Mouse (Mus musculus): ENCODE data around the gene Plxna4.

Plxna4 gene

DNA sequence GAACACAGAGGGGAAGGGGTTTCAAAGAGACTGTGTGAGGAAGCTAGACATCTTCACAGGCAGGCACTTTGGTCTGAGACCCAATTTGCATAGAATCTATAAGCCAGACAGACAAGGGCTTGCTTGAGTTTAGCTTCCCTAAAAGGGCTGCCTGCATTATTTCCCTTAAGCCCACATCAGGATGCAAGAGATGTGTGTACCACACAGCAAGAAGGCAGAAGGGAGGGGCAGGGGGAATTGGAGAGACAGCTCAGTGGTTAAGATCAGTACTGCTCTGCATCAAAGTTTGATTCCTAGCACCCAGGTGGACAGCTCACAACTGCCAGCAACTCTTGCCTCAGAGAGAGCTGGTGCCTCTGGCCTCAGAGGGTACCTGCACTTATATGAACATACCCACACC is 256.7 kb downstream of the Plxna4 start:
- DNase-seq = no peak

DNA sequence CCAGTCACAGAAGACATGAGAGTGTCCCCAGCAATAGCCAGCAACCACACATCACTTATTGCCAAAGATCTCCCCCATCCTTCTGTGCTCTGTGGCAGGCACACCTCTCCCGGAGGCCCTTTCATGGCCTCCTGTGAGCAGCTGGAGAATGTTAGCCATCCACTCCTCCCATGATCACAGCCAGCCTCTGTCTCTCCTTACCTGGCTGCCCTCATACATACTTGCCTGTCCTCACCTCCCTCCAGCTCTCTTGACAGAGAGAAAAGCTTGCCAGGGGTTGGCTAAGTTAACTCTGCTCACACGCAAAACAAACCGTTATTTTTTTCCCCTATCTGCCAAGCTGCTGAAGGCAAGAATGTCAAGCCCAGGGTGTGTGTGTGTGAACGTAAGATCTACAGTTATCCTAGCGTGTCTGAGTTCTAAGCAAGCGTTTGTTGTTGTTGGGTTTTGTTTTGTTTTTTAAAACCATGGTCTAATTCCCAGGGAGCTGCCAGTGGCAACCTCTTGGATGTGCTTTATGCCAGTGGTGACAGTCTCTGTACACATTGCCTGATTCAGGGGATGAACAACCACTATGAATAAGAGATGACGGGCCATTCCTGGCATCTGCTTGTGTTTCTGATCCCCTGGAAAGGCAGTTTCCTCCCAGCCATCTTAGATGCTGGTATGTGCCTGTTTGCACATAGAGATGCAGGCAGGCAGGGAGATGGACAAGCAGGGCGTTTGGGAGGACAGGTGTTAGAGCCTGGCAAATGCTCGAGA is 257.8 kb downstream of the Plxna4 start:
- DNase-seq = no peak

DNA sequence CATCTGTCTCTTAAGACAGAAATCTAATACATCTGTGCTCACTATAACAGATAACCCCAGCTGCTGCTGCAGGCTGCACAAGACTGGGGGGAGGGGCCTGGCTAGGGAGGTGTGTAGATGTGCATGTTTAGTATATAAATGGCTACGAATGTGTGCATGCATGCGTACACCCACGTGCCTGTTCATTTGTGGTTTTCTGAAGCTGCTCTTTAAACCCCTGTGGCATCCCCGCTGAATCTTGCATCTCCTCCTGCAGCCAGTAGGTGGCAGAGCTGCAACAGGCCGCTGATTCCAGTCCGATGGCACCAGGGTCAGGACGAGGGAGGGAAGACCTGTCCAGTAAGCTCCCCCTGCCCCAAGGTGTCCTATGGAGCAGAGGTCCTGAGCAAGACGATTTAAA is 260.0 kb downstream of the Plxna4 start:
- peak; percentile 78 for DNase-seq

DNA sequence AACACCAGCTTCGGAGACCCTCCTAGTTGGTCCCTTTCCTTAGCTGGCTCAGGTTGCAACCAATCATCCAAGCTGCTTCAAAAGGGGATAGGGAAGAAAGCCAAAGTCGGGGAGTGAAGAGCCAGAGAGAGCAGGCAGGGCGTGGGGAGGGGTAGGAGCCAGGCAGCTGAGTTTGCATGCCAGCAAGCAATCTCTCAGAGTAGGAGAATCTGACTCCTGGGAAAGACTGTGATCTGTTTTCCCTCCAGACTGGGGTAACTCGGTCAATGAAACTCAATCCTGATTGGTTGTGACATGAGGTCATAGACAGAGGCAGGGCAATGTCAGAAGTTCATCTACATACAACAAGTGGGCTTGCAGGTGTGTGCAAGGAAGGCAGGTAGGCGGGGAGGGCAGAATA is 260.8 kb downstream of the Plxna4 start:
- DNase-seq = no peak

DNA sequence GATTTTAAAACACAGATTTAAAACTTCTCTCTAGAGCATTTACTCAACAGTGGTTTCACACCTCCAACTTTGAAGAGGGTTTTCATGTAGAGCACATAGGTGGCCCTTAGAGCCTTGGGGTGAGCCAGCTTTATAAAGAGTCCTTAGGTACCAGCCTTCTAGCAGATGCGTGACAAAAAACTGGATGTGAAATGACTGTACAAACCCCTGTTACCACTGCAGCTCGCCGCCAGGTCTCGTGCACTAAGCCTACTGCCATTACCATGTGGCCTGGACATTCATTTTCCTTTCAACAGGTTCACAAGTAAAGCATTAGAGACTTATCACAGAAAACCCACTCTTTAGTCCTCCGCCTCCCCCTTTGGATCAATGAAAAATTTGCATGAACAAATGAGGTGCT is 261.6 kb downstream of the Plxna4 start:
- DNase-seq = no peak

DNA sequence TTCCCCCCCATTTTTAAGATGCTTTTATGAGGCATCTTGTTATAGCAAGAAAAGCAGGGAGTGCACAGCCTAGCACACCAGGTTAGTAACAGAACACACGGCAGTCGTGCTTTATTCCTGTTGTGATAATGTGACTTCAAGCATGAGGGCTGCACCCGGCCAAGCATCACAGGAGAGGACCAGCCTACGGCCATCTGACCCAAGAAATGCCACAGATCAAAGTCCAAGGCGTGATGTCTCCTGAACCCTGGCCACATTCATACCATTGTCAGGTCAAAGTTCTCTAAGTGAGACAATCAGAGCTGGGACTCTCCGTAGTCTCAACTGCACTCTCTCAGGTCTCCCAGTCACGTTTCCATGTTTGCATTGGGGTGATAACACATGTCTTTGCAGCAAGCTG is 262.1 kb downstream of the Plxna4 start:
- peak; percentile 25 for DNase-seq

DNA sequence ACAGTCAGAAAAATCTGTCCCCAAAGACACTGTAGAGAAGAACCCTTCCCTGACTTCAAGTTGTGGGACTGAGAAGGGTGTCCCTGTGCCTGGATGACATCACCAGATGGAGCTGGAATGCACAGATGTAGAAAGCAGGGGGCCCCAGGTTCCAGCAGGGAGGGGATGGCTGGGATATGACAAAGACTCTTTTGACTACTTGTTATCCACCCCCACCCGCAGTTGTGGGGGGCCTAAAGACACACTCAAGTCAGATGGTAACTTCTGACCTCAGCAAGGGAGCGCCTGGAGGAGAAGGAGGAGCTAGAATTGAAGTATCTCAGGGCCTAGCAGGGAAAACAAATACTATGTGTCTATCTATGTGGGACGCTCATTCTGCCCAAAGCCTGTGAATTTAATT is 266.8 kb downstream of the Plxna4 start:
- no peak for DNase-seq

DNA sequence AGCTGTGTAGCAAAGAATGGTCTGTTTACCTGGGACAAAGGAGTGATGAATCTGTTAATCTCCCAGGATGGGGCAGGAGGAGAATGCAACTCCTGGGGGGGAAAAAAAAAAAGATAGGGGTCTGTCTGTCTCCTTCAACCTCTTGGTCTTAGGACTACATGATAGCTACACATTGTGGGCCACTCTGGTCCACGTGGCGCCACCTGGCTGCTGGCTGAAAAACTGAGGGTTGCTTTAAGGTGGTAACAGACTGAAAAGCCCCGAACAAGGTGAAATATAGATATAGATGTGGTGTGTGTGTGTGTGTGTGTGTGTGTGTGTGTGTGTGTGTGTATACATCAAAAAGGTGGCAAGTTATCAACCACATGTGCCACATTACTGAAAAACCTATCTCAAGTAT is 267.7 kb downstream of the Plxna4 start:
- peak; percentile 19 for DNase-seq

DNA sequence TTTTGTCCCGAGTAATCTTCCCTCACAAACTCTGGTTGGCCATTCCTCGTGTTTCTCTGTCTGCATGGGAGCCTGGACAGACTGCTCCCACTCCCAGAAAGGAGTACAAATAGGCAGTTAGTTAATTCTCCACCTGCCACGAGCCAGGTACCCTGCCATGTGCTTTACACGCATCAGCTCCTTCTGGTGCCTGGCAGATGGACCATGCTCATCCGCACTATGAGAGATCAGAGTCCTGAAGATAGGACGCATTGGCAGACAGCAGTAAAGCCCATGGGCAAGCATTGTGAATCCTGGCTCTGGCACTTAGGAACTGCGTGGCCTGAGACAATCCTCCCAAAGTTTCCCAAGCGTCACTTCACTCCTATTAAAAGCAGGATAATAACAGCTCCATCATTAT is 270.5 kb downstream of the Plxna4 start:
- no peak for DNase-seq

DNA sequence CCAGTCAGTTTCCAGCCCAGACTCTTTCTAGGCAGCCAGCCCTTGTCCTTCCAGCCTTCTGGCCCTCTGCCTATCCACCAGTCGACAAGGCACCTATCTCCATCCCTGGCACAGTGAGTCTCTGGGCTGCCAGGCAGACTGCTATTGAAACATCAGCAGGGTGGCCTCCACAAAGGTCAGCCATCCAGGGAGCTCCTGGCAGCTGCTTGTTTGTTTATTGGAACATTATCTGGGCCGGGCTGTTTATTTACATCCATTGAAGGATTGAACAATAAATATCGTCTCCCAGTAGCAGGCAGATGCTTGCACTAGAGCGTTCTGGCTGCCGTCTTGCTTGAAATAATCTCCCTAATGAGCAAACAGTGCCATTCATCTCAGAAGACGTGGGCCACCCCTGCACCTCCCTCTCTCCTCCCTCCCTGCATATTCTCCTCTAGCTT is 273.0 kb downstream of the Plxna4 start:
- no peak for DNase-seq

DNA sequence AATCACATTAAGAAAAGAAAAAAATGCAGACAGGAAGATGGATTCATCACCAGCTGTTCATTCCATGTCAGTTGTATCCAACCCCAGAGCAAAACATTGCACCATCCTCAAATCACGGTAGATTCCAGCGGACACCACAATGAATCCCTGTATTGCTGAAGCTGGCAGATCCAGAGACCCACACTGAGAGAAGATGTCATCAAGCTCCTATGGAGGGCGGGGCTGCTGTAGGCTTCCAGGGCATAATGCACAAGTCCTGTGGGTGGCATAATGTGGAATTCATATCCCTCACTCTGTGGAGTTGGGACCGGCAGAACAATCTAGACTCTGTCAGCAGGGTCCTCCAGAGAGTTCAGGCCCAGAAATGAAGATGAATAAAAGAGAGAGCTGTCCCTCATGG is 278.8 kb downstream of the Plxna4 start:
- DNase-seq = no peak

DNA sequence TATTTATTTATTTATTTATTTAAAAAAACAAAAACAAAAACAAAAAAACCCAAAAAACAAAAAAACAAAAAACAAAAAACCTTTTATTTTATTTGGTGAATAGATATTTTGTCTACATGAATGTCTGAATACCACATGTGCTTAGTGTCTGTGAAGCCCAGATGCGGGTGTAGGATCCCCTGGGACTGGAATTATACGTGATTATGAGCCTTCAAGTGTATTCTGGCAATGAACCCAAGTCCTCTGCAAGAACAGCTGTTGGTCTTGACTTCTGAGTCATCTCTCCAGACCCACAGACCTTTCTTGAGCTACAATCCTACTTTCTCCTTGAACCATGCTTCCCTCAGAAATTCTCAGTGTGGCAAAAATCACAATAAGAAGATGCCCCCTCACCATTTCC is 287.4 kb downstream of the Plxna4 start:
- no peak for DNase-seq

DNA sequence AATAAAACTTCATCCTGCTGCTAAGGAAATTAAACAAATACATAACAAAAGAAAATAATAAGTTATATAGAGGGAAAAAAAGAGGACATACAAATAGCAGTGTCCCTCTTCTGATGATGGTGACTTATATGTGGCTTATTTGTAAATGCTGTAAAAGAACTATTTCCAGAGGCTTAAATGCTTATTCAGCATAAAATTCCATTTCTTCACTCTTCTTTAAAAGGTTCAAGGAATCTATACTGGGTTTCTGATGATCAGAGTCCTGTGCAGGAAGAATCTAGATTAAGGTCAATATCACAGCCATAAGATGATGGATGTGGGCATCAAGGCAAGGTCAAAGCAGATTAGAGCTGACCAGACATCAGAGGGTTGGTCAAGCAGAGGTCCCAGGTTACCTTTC is 306.5 kb downstream of the Plxna4 start:
- no peak for DNase-seq

DNA sequence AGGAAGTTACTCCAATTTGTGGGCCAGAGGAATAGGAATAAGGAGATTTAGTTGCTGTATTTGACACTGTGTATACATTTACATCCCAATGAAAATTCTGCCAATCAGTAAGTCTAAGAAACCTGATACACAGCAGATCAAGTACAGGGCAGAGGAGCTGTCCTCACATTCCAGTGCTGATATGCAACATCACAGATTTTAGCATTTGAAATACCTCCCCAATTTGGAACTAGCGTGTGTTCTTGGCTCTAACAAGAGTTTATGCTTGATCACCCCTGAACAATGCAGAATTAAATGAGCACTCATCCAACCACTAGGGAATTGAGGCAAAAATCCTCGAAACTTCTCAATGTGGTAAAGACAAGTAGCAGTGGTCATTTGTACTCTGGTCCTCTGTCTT is 307.3 kb downstream of the Plxna4 start:
- no peak for DNase-seq

DNA sequence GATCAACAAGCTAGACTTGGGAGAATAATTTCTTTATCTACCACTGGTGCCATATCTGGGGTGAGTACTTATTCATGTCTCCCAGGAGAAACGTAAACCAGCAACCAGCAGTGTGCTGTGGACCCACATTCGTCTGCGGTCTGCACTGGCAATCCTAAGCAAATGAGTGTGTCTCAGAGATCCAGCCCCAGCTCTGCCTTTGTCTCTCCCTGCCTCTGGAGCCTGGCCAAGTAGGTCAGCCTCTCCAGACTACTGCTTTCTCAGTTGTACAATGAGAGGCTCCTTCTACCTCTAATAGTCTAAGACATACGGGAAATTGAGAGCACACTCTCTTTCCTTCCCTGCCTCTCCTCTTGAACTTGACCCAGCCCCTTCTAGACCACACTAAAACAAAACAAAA is 316.5 kb downstream of the Plxna4 start:
- peak; percentile 13 for DNase-seq

DNA sequence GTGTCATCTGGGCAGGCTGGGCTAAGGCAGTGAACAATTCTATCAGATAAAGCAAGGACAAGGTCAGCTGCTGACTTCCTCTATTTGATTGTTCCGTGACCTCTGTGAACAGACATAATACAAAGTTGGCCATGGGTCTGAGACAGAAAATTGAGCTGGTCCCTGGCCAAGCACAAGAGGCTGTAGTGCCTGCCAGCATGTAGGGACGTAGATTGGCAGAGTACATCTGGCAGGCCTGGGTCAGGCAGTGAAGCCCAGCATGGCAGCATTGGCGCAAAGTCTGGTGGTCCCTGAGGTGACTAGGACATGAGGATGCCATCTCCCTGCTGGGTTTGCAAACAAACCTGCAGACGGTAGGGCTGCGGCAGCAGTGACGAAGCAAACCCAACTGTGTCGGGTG is 321.9 kb downstream of the Plxna4 start:
- DNase-seq = peak; percentile 6

DNA sequence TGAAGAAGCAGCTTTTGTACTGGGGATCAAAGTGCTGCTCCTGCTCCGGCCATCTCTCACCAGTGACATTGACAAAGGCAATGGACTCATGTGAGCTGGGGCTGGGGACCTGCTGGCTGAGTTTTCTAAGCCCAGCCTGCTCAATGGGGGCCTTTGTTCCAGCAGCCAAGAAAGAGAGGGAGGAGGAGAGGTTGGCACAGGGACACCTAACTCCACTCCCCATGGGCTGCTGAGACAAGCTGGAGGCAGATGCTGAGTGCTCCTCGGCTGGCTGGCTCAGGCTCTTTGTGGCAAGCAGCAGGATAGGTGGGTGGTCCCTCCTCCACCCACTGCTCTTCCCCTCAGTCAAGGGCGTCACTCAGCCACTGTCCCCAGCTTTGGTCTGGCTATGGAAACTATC is 326.7 kb downstream of the Plxna4 start:
- DNase-seq = no peak

DNA sequence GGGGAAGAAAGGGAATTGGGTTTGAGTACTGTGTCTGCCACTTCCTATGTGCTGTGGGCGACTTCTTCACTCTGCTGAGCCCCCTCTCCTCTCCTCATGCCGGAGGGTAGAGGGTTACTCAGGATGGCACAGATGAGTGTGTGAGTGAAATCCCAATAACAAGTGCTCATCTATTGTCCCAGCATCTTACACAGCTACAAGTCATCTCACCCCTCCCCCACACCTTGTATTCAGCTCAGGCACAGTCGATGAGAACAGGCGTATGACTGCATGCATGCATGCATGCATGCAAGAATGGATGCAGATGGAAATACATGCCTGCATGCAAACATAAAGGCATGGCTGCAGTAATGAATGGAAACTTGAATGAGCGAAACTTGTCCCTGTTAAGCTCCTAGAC is 327.7 kb downstream of the Plxna4 start:
- no peak for DNase-seq

DNA sequence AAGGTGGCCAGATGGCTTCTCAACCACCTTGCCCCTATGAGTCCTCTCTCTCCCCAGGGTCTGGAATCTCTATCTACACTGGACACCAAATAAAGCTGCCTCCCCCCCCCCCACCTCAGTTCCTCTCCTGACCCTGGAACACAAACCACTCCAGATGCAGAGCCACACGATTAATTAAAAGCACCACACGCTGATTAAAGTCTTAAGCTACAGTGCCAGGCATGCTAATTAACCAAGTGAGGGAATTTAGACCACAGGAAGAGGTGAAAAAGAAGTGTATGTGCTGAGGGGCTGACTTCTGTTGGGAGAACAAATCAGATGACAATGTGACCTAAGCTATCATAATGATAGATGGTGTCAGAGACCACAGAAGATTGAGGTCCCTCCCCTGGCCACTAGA is 332.8 kb downstream of the Plxna4 start:
- DNase-seq = no peak

DNA sequence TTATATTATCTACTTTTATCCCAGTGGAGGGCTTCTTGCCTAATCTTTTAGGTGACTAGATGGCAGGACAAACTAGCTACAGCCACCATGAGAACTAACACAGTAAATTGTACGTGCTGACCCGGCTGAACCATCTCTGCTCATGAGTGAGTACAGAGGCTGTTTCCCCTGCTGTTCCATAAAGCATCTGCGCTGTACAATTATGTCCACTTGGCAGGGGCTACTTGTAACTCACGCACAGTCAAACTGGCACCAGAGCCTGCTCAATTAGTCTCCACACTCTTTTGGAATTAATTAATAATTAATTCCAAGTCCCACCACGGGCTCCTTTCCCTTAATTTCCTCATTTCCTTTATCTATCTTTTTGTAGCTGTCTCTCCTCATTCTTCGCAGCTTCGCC is 335.8 kb downstream of the Plxna4 start:
- DNase-seq = no peak

DNA sequence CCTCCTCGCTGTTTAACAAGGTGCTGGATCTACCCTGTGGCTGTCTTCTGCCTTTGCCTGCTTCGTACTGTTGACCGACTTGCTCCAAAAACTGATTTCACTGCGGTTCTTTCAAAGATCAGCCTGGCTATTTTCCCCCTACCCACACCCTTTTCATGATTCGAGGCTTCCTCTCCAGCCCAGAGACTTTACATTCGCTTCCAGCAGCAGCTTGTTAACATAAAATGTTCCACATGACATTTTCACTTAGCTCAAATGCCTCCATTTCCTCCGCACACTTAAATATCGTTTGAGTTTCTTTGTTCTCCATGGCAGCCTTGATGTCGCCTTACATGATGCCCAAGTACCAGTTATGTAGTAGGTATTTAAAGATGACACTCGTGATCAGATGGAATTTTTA is 336.3 kb downstream of the Plxna4 start:
- no peak for DNase-seq

DNA sequence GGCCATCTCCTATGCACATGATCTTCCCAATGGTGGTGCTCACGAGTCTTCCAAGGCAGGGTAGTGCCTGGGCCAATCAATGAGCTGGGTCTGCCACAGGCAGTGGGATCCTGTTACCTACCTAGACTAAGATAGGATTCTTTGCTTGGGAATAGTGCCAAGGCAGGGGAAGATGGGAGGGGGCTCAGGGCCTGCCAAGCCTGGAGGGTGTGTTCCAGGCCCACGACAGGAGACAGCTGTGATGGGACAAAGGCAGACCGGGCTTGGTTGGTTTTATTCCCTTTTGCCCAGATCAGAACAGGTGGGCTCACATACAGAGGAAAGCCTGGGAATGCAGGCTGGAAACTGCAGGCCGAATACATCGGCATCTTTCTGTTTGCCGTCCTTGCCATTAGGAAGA is 342.0 kb downstream of the Plxna4 start:
- DNase-seq = no peak

DNA sequence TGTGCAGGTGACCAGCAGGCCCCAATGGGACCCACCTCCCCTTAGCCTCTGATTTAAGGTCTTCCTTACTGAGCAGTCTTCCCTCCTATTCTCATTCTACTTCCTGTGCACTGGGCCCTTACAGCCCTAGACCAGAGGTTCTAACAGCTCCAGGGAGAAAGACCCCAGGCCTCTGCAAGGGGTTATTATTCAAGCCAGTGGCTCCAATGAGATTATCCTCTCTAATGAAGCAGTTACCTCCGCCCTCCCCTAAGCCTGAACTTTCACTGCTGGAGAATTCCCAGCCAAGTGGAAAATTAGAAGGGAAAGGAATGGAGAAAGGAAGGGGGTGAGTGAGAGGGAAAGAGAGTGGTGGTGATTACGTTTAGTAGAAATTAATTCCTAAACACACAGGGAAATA is 345.0 kb downstream of the Plxna4 start:
- peak; percentile 5 for DNase-seq

DNA sequence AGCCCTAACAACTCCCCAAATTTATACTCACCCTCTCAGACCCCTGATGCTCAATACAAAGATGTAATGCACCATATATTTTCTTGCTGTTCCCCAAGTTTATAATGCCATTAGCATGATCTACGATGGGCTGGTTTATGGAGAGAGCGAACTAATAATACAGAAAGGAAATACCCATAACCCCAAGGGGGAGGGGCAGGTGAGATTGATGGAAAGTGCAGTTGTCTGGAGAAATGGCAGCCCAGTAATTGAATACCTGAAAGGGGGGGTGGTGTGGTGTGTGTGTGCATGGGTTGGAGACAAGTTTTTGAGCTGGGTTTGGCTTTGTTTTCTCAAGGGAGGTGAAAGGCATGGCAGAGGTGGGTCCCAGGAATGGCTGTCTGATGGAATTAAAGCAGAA is 356.6 kb downstream of the Plxna4 start:
- DNase-seq = no peak

DNA sequence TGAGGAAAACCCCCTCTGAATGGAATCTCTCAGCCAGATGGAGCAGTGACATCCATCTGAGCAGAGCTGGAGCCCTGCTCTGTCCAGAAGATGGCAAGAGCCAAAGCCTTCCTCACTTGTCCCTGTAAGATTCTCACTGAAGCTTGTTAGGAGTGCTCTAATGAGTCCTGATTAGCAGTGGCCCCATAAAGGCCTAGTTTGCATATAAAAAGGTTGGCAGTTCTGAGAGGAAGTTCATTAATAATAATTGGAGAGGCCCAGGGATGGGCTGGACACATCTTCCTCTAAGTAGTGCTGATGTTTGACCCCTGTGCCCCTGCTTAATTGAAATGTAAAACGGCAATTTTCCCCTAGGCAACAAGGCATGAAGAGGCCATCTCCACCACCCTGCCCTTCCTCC is 361.4 kb downstream of the Plxna4 start:
- no peak for DNase-seq
